Mouse (Mus musculus) midbrain, embryonic 10.5 days (tissue): ENCODE data around the gene Fam214b. TPM values are rescaled to one million over a fixed set of nuclear protein-coding genes. Genes with fewer than 3 reads are reported as not detected.
"Not testable (repeated sequence)": the region's sequence is repeated elsewhere in the genome, so short reads cannot be mapped to it uniquely, and the experiment has no call there.

ENCODE experiments used
- DNase-seq: peaks from one replicate; pipeline ENCODE4 v3.0.0-alpha.2; 2017; ENCODE audit warnings: low spot score
- H3K27ac ChIP-seq: fragments of 300-500 bp; sonication (generic); replicated peaks from 2 replicates; pipeline ENCODE4 v1.5.1; 2016; ENCODE audit warnings: mild to moderate bottlenecking
- H3K27me3 ChIP-seq: fragments of 300-500 bp; sonication (generic); 2 replicates; pipeline ENCODE4 v1.6.1; 2016; ENCODE audit warnings: low read depth, mild to moderate bottlenecking; ENCODE audit not compliant: poor library complexity, severe bottlenecking
- H3K36me3 ChIP-seq: fragments of 300-500 bp; sonication (generic); 2 replicates; pipeline ENCODE4 v1.6.1; 2016; ENCODE audit warnings: mild to moderate bottlenecking, moderate library complexity
- H3K4me1 ChIP-seq: fragments of 300-500 bp; sonication (generic); 2 replicates; pipeline ENCODE4 v1.6.1; 2016
- H3K4me3 ChIP-seq: fragments of 300-500 bp; sonication (generic); 2 replicates; pipeline ENCODE4 v1.5.1; 2016; ENCODE audit warnings: mild to moderate bottlenecking, moderate library complexity
- H3K9me3 ChIP-seq: fragments of 300-500 bp; sonication (generic); replicated peaks from 2 replicates; pipeline ENCODE4 v1.6.1; 2016; ENCODE audit warnings: mild to moderate bottlenecking
- whole genome bisulfite sequencing: fragments of 180-500 bp; shearing (Covaris S2); methylation state at CpG from one replicate; pipeline ENCODE4 v1.1.7; 2016; 5-methylcytosine and 5-hydroxymethylcytosine counted together
- polyA plus RNA-seq: library from polyadenylated mRNA; unstranded; fragments of >200 nt; fragmentation: Nextera tagmentation; extraction: Ambion mirVana; gene quantifications from 2 replicates; pipeline ENCODE4 v1.2.1, GENCODE M21; 2016

Gene Fam214b
- polyA plus RNA-seq, 1 experiment from 2014 or later: 27.4 TPM

- H3K4me1 ChIP-seq: peaks cover 10% of the 10 kb centered on the region
- no peak overlapping the region for H3K4me3 ChIP-seq
- WGBS: 93% methylated on average over 23 of the region's 23 CpGs
- no peaks in the 10 kb centered on the region for H3K9me3 ChIP-seq
- H3K27me3 ChIP-seq: no peaks in the 10 kb centered on the region
- no peak for DNase-seq
- peaks cover 82% of the 10 kb centered on the region for H3K36me3 ChIP-seq
- H3K27ac ChIP-seq: no peak overlapping the region
Observed at GRCm38 (mm10) chr4:43019641-43020465, 26.2 kb downstream of the Fam214b start.

GRCm38 (mm10) chr4:43019176-43019575 lies 26.8 kb downstream of the Fam214b start:
- Histone ChIP-seq H3K36me3 (peaks cover 77% of the 10 kb centered on the region), H3K9me3 (no peaks in the 10 kb centered on the region), H3K27ac (no peak overlapping the region), H3K27me3 (no peaks in the 10 kb centered on the region), H3K4me1 (0 out of 2 replicates have a peak, but pooled peaks cover 3% of the 10 kb centered on the region), H3K4me3 (no peak overlapping the region)
- DNase-seq: no peak
- 94% methylated on average over 10 of the region's 10 CpGs for WGBS

GRCm38 (mm10) chr4:43018156-43018555 lies 27.9 kb downstream of the Fam214b start:
- no peak for DNase-seq
- no peak overlapping the region for H3K4me3 ChIP-seq
- H3K4me1 ChIP-seq: peaks cover 11% of the 10 kb centered on the region
- WGBS: 94% methylated on average over 4 of the region's 4 CpGs
- no peak overlapping the region for H3K27ac ChIP-seq
- H3K36me3 ChIP-seq: peaks cover 67% of the 10 kb centered on the region
- no peaks in the 10 kb centered on the region for H3K9me3 ChIP-seq
- no peaks in the 10 kb centered on the region for H3K27me3 ChIP-seq

GRCm38 (mm10) chr4:43012091-43012490 lies 33.9 kb downstream of the Fam214b start:
- H3K9me3 ChIP-seq: no peaks in the 10 kb centered on the region
- H3K36me3 ChIP-seq: peaks cover 8% of the 10 kb centered on the region
- no peak overlapping the region for H3K4me3 ChIP-seq
- peaks cover 31% of the 10 kb centered on the region for H3K4me1 ChIP-seq
- no peaks in the 10 kb centered on the region for H3K27me3 ChIP-seq
- 93% methylated on average over 1 of the region's 1 CpGs for WGBS
- DNase-seq: no peak
- no peak overlapping the region for H3K27ac ChIP-seq

- peak; percentile 88 for DNase-seq
- peak within 1 kb of the TSS; percentile 73 for H3K4me3 ChIP-seq
- H3K4me1 ChIP-seq: peaks cover 31% of the 10 kb centered on the region
- H3K36me3 ChIP-seq: peaks cover 16% of the 10 kb centered on the region; the same call in 1 of the 2 replicates
- peak within 1 kb of the TSS; percentile 90 for H3K27ac ChIP-seq
- H3K27me3 ChIP-seq: no peaks in the 10 kb centered on the region
- H3K9me3 ChIP-seq: no peaks in the 10 kb centered on the region
- WGBS: 1% methylated on average over 37 of the region's 37 CpGs
Observed at GRCm38 (mm10) chr4:43010161-43011038, 35.6 kb downstream of the Fam214b start, which contains the start of gene Fancg. Gene Fancg, minus strand, starts transcription at chr4:43010506.

GRCm38 (mm10) chr4:43005765-43006164 lies 40.3 kb downstream of the Fam214b start:
- Histone ChIP-seq H3K27ac (no peak overlapping the region), H3K27me3 (no peaks in the 10 kb centered on the region), H3K36me3 (peaks cover 39% of the 10 kb centered on the region), H3K9me3 (no peaks in the 10 kb centered on the region), H3K4me1 (peaks cover 26% of the 10 kb centered on the region), H3K4me3 (no peak overlapping the region)
- no peak for DNase-seq
- WGBS: 56% methylated on average over 2 of the region's 2 CpGs

- Histone ChIP-seq H3K4me1 (peaks cover 25% of the 10 kb centered on the region), H3K36me3 (peaks cover 39% of the 10 kb centered on the region), H3K9me3 (no peaks in the 10 kb centered on the region), H3K4me3 (no peak overlapping the region), H3K27me3 (no peaks in the 10 kb centered on the region), H3K27ac (no peak overlapping the region)
- 91% methylated on average over 3 of the region's 3 CpGs for WGBS
- DNase-seq: no peak
Observed at GRCm38 (mm10) chr4:43004951-43005350, 41.1 kb downstream of the Fam214b start.

GRCm38 (mm10) chr4:43002756-43003439 lies 43.1 kb downstream of the Fam214b start:
- Histone ChIP-seq H3K4me1 (peaks cover 20% of the 10 kb centered on the region), H3K27me3 (no peaks in the 10 kb centered on the region), H3K9me3 (no peaks in the 10 kb centered on the region), H3K27ac (no peak overlapping the region), H3K36me3 (peaks cover 42% of the 10 kb centered on the region), H3K4me3 (no peak overlapping the region)
- WGBS: 82% methylated on average over 12 of the region's 12 CpGs
- no peak for DNase-seq

- 91% methylated on average over 2 of the region's 2 CpGs for WGBS
- Histone ChIP-seq H3K4me1 (peaks cover 29% of the 10 kb centered on the region), H3K36me3 (peaks cover 49% of the 10 kb centered on the region), H3K27ac (peak overlapping the region; percentile 98), H3K4me3 (peak overlapping the region; percentile 94; the same call in 1 of the 2 replicates), H3K9me3 (no peaks in the 10 kb centered on the region), H3K27me3 (no peaks in the 10 kb centered on the region)
- no peak for DNase-seq
Observed at GRCm38 (mm10) chr4:43001272-43001671, 44.7 kb downstream of the Fam214b start.

- H3K4me3 ChIP-seq: peak within 1 kb of the TSS; percentile 94
- H3K9me3 ChIP-seq, H3K27me3 ChIP-seq: not testable (repeated sequence)
- under 1% methylated on average over 54 of the region's 56 CpGs for WGBS
- H3K36me3 ChIP-seq: peaks cover 51% of the 10 kb centered on the region
- peaks cover 29% of the 10 kb centered on the region for H3K4me1 ChIP-seq
- peak within 1 kb of the TSS; percentile 98 for H3K27ac ChIP-seq
- DNase-seq: peak; percentile 99
Observed at GRCm38 (mm10) chr4:43000141-43000986, 45.7 kb downstream of the Fam214b start, which contains the start of gene Vcp. Gene Vcp, minus strand, starts transcription at chr4:43000507.

- WGBS: under 1% methylated on average over 51 of the region's 51 CpGs
- Histone ChIP-seq H3K9me3 (no peaks in the 10 kb centered on the region), H3K36me3 (peaks cover 53% of the 10 kb centered on the region)
Observed at GRCm38 (mm10) chr4:42999451-43000140, 46.4 kb downstream of the Fam214b start.

More at GRCm38 (mm10) chr4:42999451-43000140, 46.4 kb downstream of the Fam214b start:
- peak; percentile 86 for DNase-seq
- H3K27ac ChIP-seq: peak overlapping the region; percentile 98
- H3K4me3 ChIP-seq: peak overlapping the region; percentile 94
- H3K4me1 ChIP-seq: peaks cover 29% of the 10 kb centered on the region
- H3K27me3 ChIP-seq: no peaks in the 10 kb centered on the region
